Mouse (Mus musculus): ENCODE measurements around the gene Sult2b1.

Gene Sult2b1

DNA sequence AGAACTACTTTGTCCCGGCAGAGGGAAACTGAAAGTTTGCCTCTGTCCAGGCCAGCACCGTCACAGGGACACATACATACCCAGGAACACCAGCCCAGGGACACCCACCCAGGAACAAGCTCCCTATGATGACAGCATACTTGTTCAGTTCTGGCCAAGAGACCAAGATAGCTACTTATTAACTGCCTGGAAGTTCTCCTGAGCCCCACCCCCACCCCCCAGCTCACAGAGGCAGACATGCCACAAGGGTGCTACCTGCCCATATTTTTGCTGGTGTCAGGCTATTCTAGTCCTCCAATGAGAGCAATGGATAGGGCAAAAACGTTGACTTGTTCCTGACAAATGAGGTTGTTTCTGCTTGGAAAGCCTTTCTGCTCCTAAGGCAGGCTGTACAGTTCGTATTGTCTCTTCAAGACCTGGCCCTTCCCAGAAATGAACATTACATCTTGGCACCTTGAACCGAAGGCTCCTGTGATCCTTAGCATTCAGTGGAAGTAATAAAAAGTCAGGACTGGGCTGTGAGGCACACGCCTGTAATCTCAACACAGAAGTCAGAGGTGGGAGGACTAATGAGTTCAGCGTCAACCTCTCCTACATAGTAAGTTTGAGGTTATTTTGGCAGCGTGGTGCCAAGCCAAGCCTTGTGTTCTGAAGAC lies 13.9 kb downstream of the Sult2b1 start:
- no peak for DNase-seq (ENCODE audit: low spot score in 2 of 2)

DNA sequence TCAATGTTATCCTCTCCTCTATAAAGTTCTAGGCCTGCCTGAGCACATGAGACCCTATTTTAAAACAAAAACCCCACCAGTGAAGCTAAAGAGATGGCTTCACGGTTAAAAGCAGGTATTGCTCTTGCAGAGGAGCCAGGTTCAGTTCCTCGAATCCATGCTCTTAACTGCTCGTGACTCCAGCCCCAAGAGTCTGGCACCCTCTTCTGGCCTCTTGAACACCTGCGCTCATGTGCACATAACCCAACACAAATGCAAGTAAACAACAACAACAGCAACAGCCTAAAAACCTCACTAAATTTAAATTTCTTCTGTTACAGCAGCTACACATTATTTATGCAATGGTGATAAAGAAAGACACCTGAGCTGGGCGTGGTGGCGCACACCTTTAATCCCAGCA lies 17.0 kb downstream of the Sult2b1 start:
- DNase-seq (ENCODE audit: low spot score in 2 of 2), result no peak

DNA sequence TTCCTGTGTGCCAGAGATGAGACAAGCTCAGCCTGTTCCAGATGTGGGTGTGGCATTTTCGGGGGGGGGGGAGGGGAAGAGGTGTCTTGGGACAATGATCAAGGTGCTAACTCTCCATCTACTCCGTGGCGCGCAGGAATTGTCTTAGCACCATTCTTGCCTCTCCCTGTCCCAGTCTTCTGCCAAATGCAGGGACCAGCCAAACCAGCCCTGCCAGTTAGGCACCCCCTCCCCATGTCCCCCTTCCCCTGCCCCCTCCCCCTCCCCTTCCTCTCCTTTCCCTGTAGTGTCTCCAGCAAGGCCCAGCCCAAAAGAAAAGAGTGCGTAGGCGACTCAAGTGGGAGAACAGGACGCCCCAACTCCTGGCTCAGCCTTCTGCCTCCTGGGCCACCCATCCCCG lies 17.7 kb downstream of the Sult2b1 start:
- no peak for DNase-seq (ENCODE audit: low spot score in 2 of 2)

DNA sequence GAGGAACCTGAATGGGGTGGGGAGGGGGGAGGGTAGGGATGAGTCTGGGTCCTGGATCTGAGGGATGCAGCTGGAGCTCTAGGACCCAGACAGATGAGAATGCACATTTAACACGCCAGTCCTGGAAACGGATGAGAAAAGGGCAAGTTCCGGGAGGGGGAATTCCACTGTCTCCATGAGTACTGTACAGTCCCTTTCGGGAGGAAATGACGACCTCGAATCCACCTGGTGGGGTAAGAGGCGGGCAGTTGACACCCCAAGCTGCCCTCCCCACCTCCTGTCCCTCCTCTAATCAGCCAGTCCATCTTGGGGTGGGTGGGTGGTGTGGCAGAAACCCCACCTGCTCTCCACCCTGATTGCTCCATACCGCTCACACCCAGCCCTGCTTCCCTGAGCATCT lies 18.5 kb downstream of the Sult2b1 start:
- no peak for DNase-seq (ENCODE audit: low spot score in 2 of 2)

DNA sequence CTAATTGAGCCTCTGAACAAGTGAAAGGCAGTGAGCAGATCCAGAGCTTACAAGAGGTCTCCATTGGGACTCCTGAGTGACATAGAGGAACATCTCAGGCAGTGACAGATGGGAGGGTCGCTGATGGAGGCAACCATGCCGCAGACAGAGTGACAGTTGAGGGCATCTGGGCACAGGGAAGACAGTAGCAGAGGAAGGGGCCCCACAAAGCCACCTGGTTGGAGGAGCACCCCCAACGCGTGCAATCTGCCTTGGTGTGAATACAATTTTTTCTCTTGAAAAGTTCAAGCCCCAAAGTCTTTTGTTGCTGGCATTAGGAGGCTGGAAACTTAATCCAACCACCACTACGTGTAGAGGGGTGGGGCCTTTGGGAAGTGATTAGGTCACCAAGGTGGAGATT lies 24.3 kb downstream of the Sult2b1 start:
- no peak for DNase-seq (ENCODE audit: low spot score in 2 of 2)

DNA sequence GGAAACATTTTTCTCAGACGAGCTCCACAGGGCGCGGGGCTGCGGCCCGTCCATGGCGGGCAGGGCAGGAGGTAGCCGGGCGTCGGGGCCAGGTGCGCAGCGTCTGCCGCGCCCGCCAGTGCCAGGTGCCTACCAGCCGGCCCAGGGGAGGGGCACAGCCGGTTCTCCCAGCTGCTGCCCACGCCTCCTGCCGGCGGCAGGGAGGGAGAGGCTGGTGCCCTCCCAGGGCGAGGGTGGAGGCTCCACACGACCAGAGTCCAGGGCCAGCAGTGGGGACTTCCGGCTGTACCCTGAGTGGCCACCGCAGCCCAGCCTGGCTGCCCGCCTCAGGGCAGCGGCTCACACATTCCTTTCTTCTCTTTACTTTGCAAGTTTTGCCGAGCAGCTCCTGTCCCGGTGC lies 25.1 kb downstream of the Sult2b1 start:
- DNase-seq (ENCODE audit: low spot score in 2 of 2), result peak; percentile 40 to 50

DNA sequence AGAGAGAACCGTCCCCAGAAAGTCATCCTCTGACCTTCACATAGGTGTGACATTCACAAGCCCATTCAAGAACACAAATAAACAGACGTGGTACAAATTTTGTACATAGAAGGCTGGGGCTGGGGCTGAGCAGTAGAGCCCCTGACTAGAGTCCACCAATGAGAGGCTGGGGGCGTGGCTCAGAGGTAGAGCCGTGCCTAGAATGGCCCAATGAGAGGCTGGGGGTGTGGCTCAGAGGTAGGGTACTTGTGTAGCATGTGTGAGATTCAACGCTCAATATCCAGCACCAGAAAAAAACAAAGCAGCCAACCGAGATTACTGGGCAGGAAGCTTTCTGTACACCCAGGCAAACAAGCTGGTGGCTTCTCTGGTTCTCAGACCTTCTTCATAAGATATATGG lies 28.8 kb downstream of the Sult2b1 start:
- no peak for DNase-seq (ENCODE audit: low spot score in 2 of 2)

DNA sequence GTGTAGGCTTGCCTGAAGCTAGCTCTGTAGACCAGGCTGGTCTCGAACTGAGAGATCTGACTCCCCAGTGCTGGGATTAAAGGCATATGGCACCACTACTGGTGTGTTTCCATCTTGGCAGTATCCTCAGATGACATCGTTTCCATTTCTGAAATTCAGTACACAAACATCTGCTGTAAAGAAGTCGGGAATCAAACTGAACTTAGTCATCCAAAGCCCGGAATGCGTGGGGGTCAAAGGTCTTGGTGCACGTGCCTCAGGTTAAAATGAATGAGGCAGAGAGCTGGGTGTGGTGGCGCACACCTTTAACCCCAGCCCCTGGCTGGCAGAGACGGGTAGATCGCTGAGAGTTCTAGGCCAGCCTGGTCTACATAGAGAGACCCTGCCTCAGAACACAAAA lies 34.3 kb downstream of the Sult2b1 start:
- no peak for DNase-seq (ENCODE audit: low spot score in 2 of 2)

DNA sequence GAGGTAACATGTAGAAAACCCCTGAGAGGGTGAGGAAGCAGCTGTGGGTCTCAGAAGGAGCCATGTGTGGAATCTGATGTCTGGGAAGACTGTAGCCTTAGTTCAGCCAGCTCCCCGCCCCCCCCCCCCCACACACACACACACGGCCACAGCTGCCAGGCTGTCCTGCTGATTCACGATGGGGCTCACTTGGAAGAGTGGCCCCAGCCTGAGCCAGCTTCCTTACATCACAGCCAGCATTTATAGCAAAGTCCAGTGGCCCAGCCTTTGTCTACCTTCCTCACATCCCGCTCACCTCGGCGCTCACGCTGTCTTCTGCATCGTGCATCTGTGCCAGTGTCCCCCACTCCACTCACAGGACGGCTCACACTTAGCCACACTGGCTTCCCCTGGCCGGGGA lies 35.1 kb downstream of the Sult2b1 start:
- no peak for DNase-seq (ENCODE audit: low spot score in 2 of 2)

DNA sequence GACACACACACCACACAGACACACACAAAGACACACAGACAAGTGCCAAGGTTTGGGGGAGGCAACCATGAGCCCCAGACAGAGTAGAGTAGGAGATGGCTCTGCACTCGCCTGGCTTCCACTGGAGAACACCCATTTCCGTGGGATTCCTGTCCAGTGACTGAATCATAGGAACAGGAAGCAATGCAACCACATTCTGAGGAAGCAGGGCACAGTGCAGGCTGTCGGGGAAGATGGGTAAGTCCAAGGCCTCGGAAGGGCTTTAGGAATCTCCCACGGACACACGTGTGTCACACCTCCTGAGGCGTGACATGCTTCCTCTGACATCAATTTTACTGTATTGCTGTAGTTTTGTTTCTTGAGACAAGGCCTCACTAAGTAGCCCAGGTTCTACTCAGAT lies 36.4 kb downstream of the Sult2b1 start:
- DNase-seq (ENCODE audit: low spot score in 2 of 2), result no peak

DNA sequence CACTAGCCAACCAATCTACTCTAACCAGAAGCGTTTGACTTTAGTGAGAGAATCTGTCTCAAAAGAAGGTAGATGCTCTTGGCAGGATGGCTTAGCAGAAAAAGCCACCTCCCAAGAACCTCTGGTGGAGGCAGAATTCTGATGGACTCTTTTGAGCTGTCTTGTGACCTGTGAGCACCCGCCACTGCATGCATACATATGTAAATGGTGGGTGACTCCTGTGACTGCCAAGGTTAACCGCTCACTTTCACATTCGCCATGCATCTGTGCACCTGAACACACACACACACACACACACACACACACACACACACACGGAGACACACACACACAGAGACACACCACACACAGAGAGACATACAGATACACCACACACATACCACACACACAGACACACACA lies 37.0 kb downstream of the Sult2b1 start:
- DNase-seq (ENCODE audit: low spot score in 2 of 2), result no peak

DNA sequence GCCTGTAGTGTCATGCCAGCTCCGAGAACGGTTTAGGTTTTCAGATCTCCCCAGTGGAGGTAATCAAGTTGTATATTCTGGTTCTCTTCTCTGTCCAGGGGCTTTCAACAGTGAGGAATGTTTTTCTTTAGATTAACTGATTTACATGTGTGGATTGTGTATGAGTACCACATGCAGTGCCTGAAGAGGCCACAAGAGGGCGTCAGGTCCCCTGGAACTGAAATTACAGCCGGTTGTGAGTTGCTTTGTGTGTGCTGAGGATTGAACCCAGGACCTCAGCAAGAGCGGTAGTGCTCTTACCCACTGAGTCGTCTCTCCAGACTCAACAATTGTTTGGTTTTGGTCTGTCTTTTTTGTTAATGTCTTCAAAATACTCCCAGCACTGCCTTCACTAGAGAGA lies 38.0 kb downstream of the Sult2b1 start:
- DNase-seq (ENCODE audit: low spot score in 2 of 2), result no peak

DNA sequence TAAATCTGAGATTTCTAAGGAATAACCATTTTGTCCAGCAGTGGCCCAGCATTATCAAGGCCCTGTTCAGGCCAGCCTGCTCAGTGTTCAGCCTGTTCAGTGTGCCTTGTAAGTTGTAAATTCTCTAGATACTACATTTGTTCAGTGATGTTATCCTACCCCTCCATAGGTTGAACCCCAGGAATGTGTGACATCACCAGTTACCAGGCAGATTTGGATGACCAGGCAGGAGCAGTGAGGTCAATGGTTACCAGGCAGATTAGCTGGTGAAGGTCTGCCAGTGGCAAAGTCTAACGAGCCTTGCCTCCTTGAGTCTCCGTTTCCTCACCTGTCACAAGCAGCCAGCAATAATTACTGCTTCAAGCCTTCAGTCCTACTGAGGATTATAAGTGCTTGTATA lies 40.1 kb downstream of the Sult2b1 start:
- DNase-seq (ENCODE audit: low spot score in 2 of 2), result peak; percentile 70 to 71

DNA sequence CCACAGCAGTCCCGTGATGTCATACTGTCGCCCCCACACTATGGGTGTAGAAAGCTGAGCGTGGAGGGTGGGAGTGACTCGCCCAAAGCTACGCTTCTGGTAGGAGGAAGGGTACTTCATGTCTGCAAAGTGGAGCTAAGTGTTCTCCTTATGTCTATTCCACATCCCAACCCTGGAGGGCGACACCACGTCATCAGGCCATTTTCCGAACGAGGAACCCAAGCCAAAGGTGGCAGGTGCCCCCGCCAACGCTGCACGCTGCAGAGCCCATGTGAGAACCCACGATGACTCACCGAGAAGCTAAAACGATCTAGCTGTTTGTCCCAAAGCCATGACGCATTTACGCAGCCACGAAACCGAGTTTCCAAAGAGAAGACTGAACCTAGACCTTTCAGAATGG lies 42.1 kb downstream of the Sult2b1 start:
- DNase-seq (ENCODE audit: low spot score in 2 of 2), result no peak

DNA sequence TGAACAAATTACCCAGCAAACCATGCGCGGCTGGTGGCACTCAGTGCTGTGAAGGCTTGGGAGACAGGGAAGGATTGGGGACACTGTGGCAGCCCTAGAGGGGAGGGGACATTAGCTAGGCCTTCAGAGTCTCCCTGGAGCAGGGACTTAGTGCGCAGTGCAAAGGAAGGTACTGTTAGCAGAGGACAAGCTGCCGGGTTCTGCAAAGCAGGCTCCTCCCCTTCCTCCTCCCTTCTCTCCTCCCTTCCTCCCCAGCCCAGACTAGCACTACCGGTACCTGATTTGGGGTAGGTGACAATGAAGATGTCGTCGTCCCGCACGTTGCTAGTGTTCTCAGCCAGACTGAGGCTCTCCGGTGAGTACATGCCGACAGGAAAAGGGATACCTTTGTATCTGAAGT lies 42.7 kb downstream of the Sult2b1 start:
- no peak for DNase-seq (ENCODE audit: low spot score in 2 of 2)

DNA sequence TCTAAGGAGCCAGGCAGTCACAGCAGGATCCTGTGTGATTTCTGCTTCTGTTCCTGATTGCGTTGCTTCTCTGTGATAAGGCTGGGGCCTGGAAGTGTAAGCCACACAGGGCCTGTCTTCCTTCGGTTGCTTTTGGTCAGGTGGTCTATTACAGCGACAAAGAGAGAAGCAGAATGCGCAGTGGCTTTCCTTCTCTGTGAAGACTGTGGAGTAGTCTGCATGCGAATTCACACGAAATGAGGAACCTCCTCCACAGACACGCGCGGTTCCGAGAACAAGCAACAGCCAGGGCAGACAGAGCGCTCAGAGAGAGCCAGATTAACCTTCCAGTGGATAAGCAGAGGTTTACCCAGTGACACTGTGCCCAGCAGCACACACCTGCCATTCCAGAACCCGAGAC lies 43.2 kb downstream of the Sult2b1 start:
- no peak for DNase-seq (ENCODE audit: low spot score in 2 of 2)

DNA sequence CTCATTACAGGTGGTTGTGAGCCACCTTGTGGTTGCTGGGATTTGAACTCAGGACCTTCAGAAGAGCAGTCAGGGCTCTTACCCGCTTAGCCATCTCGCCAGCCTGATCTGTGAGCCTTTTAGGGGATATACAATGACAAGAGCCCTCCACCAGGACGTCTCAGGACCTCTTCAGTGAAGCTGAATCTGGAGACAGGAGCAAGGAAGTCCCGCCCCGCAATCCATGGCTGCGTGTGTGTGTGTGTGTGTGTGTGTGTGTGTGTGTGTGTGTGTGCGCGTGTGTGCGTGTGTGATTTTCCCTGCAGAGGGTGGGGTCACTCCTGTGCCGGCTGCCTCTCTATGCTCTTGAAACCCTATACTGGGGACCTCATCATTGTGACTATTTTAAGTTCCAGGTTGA lies 44.6 kb downstream of the Sult2b1 start:
- no peak for DNase-seq (ENCODE audit: low spot score in 2 of 2)

DNA sequence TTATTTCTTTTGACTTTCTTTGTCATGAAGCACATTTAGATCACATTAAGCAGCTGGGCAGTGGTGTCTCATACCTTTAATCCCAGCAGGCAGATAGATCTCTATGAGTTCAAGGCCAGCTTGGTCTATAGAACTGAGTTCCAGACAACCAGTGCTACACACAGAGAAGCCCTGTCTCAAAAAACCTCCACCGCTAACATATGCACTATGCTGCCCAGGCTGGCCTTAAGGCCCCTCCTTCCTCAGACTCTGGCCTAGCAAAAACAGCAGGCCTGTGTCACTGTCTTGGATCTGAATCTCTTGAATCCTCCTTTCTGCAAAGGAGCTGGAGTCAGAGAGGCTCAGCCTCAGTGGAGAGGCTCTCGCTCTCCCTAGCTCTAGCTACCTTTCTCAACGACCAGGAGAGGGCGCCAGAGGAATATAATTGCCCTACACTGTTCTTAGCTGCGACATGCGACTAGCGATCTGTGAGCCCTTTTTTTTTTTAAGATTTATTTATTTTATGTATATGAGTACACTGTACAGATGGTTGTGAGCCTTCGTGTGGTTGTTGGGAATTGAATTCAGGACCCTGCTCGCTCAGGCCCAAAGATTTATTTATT lies 45.2 kb downstream of the Sult2b1 start:
- peak; percentile 77 to 82 for DNase-seq (ENCODE audit: low spot score in 2 of 2)

DNA sequence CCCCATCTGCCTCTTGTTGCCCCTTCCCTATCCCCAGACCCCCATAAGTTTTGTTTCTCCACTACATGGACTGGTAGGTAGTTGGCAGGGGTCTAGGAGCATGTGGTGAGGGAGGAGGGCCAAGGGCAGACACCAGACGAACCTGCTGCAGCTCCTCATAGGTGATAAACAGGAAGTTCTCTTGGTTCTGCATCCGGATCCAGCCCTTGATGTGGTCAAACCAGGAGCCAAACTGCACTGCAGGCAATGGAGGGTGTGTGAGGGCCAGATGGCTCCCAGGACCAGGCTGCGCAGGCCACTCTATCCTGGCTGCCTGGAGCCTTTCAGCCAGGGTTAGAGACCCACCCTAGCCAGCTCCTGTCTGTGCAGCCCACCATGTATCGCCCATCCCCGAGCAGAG lies 51.0 kb downstream of the Sult2b1 start:
- no peak for DNase-seq (ENCODE audit: low spot score in 2 of 2)

DNA sequence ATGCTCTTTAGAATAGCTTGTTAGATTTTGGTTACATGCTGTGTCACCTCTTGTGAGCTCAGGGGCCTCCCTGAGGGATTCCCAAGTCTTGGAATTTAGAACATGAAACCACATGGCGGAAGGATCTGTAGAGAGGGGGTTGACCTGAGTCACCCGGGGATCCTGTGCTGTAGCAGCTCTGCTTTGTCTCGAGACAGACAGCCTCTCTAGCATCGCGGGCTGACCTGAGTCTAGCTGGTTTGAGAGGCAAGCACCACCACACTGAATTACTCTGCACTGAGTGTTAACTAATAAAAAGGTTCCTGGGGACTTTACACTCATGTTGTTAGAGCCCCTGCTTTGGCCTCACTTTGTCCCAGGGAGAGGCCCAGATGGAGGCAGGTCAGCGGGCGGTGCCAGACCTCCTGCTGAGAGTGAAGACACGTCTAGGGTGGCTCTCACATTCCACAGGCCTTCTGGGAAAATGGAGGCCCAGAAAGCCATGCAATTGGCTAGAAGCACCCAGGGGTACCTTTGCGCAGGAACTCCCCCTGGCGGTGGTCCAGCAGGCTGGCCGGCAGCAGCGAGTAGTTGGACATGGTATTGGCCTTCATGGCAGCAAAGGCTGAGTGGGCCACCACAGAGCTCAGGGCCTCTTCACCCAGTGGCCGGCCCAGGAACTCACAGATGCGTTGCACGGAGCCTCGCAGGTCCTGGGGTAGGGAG lies 53.6 kb downstream of the Sult2b1 start:
- peak in 1 of 2 experiments; percentile 34 for DNase-seq (ENCODE audit: low spot score in 2 of 2)

DNA sequence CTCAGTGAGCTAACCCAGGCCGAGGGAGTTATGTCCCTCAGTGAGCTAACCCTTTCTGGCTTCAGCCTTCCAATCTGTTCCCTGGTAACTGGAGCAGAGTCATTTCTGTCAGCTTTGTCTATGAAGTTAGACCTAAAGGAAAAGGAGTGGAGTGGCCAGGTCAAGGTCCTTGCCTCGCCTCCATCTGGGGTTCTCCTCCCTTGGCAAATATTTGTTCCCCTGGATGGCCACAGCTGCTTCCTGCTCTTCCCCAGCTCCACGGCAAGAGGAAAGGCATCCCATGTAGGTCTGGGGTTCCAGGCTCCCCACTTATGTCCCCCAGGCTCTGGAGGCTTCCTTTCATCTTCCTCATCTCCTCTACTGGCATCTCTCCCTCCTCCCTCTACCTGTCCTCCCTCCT lies 56.8 kb downstream of the Sult2b1 start:
- DNase-seq (ENCODE audit: low spot score in 2 of 2), result no peak

DNA sequence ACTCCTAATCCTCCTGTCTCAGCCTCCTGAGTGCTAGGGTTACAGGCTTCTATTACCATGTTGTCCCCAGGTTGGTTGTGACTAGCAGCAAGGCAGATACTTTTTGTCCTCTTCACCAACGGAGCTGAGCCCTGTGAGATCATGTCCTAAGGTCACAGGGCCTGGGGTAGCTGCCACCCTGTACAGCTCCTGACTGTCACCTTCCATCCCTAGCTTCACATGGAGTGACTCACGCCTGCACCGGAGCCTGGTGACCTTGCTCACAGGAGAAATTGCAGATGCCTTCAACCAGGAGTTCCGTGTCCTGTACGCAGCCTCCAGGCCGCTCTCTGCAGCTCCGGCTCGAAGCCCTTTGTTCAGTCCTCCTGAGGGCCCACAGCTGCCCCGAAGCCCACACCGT lies 58.0 kb downstream of the Sult2b1 start:
- DNase-seq (ENCODE audit: low spot score in 2 of 2), result no peak

DNA sequence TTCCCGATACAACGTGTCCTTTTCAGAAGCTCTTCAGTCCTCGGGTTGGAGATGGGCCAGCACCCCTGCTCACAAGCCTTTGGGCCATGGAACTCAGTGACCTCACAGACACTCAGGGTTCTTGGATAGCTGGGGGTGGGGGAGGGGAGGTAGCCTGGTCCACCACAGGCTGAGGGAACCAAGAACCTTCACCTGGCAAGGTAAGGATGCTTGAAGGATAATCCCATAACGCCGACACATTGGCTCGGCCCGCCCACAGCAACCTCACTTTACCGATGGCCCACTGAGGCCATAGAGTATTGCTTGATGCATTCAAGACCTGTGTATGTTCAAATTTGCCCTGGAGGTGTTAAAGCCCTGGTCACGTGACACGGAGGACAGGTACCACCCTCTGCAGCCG lies 58.8 kb downstream of the Sult2b1 start, which contains the start of gene Spaca4:
Gene Spaca4, minus strand, starts transcription at position 101 of the 400 bp plus-strand sequence.
- no peak for DNase-seq (ENCODE audit: low spot score in 2 of 2)
